Mouse (Mus musculus) mouse embryonic stem cell (cell line): Measurements from ENCODE around the gene Gramd1b.

Source experiments
- in situ Hi-C, 2 experiments: fragments of 300-500 bp; cut with MboI; formaldehyde crosslinking; loops; 1 replicate in 1 of 2; 3 replicates in 1 of 2; pipeline ENCODE4 v1.14.3; 2019 to 2020; ENCODE audit warnings: low sequenced_read_pairs in 2 of 2, low pct_unique_long_range_greater_than_20kb in 1 of 2, mixed read lengths in 1 of 2; ENCODE audit not compliant: unreplicated experiment in 1 of 2

The Gramd1b gene

DNA sequence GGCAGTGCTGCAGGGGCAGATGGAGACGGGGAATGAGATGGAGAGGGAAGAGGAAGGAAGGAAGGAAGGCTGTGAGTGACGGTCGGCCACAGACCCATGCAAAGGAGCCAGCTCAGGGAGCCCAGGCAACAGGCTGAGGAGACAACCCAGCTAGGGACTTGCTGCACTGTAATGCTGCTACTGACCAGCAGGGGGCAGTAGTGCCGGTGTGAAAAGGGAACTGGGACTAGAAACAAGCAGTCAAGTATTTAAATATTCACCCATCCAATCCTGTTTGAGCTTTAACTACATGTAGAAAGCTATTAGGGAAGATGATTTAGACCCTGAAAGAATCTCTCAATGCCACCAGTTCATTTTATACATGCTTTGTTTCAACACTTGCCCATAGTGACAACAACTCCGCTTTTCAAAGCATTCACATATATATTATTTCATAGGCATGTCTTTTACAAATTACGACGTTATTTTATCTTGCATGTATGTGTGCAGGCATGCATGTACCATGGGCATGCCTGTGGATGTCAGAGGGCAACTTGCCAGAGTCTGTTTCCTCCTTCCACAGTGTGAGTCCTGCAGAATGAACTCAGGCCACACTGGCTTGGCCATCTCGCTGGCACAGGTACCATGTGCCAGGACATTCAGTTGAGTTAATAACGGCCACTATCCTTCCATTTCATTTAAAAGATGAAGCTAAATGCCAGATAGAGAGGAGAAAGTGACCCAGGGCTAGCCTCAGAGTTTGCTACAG is 197.4 kb downstream of the Gramd1b start:
- in situ Hi-C loops = no loop called here

DNA sequence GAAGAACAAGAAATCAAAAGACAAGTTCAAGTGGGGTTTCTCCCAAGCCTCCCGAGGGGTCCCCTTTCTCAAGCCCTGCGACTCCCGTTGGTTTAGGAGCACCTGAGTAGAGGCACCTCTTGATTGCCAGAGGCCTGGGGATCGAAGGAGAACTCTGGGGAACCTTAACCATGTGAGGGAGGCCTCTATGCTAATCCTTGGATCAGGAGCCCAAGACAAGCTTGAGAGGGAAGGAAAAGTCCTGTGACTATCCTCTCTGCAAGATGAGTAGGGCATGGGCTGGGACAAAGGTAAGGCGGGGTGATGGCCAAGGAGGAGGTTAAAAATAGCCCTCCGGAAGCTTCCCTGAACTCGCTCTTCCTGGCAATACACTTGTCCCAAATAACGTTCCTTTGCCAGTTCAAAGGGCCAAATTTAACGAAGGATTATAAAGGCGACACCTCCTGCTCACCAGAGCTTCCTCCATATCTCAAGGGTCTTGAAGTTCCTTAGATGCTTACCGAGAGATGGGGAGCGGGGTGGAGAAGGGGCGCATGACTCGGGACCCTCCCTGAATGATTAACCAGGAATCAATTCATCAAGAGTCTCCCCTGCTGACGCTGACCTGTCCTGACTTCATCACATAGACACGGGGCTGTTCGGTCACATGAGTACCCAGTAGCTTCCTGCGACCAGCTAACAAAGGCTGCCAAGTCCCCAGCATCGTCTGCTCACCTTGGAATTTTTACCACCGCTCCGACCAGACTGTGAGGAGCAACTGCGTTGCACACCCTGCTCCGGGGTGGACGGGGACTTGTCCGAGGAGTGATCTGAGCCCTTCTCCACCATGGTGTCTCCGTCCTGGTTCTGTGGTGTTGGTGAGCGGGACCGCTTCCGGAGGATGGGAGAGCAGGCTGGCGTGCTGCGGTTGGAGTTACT is 198.2 kb downstream of the Gramd1b start:
- in situ Hi-C loops = no loop called here

DNA sequence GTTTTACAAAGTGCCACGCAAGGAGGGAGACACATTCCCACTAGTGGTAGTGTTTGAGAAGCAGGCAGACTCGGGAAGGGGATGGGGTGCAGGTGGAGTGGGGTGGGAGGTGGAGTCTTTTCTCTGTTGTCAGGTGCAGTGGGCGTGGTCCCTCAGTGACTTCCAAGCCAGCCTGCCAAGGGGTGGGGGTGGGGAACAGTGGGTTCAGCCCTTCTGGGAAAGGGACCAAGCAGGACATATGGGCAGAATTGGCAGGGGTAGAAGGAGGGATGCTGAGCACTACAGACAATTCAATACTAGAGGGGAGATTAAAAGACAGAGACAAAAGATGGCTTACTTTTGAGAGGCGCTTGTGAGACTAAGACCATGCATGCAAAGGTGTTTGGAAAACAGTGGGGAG is 198.9 kb downstream of the Gramd1b start:
- in situ Hi-C loops = no loop called here

DNA sequence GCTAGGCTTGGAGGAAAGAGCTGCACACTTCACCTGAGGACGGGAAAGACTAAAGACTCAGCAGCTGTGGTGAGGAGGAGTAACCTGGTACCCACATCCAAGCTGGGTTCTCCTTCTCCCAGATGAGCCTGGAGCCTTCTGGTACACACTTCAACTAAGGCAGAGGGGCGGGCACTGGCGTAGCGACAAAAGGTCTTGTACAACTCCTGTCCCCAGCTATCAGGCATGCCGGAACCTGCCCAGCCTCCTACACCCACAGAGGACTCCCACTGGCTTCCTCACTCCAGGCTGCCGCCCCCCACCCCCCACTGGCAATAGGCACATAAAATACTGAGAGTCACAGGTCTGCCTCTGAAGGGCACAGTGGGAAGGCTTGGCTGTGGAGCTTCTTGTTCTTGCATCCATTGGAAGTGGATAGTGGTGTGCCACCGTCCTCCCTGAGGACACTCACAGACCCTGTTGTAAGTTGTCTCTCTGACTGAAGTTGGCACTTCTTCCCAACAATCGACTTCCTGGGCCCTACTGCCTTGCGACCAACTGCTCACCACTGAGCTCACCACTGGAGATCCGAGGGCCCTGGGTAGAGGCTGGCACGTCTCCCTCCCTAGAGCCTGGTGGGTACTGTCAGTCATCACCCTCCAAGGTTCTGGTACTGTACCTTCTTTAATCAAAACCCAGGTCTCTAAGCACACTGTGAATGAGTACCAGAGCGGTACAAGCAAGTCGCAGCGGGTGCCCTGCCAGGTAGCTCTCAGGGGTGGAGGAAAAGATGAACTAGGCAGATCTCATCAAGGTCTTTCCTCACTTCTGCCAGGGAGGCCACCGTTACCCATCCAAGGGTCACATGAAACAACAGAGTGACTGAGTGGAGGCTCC is 199.5 kb downstream of the Gramd1b start:
- in situ Hi-C loops = no loop called here

DNA sequence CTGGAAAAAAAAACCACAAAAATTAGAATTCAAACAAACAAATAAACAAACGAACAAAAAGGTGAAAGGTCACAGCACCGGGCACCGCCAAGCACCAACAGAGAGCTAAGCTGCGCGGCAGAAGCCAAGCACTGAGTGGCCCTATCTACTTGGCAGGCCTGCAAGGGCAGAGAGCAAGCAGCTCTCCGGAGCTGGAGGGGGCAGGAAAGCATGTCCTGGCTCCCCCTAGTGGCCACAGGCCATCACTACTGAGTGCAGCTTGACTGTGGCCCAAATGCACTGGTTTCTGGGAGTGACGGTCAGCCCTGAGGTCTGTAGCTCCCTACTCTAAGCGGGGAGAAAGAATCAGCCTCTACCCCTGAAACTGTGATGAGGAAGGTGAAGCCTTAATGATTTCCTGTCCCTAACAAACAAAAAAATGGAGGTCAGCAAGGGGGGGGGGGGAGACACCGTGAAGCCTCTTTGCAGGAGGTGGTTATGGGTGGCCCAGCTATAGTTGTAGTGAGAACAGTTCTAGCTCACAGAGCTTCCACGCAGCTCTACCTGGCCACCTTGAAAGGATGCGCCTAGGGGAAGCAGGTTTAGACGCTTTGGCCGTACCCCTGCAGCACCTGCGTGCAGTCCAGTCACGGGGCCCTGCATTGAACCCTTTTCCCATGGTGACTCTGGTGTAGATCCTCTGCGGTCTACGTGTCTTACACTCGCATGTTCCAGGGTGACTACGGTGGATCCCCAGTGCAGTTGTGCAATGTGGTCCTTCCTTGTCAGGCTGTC is 200.4 kb downstream of the Gramd1b start:
- in situ Hi-C loops = no loop called here

DNA sequence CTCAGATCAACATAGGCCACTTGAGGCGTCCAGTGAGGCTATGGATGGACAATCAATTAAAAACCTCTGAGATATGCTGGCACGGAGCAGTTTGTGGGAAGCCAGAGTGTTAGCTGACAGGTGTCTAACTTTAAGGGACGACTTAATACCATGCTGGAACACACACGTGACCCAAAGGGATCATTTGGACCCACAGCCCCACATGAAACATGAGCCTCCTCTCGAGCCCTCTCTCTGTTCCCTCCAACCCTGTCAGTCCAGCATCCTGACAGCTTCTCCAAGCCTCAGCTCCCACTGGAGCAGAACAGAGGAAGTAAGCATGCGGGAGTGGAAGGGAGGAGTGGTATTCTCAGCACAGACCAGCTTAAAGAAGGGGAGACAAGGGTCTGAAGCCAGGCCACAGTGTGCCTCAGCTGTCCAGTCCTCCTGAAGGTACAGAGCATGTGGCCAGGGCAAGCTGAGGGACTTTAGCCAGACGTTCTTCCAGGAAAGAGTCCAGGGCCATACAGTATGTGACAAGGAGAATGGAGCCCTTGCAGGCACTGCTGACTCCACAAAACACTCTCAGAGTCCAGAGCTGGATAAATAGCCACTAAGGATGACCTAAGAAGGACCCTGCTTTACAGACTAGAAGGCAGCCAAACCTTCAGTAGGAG is 204.8 kb downstream of the Gramd1b start:
- in situ Hi-C loops = no loop called here

DNA sequence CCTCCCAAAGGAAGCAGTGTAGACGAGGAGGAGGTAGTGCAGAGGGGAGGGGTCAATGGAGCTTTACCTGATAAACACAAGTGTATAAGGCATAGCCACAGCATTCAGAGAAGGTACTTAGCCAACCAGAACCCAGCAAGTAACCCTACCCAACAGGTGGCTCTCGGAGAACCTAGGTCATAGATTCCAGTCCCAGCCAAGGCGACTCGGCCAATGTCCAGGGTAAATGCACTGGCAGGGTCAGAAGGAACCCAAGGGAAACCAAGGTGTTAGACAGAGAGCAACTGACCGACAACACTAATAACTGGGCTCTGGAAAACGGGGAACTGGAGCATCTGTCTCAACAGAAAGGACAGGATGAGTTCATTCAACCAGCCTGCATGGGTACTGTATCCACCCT is 206.4 kb downstream of the Gramd1b start:
- in situ Hi-C loops = no loop called here

DNA sequence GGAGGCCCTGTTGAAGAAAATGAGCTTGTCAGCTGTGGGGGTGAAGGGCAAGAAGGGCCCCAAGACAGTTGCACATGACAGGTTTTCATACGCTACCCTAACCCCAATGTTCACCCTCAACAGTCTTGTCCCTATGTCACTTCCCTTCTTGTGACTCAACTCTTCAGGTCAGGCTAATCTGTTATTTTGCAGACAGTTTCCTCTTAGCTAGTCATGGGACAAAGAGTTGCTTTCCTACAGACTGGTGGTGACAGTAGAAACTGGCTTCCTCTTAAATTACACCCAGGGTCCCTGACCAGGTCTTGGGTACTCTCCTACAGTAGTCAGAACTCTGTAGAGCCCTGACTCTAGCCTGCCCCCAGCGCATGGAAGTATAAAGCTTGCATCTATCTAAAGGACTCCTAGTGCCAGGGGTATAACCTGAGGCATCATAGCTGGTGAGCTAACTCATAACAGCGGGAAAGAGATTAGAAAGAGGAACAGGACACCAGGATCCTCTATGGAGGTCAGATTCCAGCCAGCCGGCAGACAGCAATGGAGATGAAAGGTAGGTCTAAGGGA is 206.9 kb downstream of the Gramd1b start:
- in situ Hi-C loops = no loop called here

DNA sequence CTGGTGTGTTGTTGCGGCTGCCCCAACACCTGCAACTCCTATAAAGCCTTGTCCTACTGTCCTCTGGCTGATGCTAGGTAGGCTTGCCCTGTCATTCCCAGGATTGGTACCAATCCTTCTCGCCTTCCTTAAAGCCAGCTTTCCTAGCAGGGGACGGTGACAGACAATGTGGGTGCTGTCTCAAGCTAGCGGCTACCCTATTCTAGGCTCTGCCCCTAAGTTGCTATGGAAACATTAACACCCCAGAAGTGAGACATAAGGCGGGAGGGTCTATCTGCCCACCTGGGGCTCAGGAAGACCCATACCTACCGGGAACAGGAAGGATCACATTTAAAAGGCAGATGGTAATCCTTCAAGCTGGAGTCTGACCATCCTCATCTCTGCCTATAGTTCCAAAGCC is 207.4 kb downstream of the Gramd1b start:
- in situ Hi-C loops = no loop called here

DNA sequence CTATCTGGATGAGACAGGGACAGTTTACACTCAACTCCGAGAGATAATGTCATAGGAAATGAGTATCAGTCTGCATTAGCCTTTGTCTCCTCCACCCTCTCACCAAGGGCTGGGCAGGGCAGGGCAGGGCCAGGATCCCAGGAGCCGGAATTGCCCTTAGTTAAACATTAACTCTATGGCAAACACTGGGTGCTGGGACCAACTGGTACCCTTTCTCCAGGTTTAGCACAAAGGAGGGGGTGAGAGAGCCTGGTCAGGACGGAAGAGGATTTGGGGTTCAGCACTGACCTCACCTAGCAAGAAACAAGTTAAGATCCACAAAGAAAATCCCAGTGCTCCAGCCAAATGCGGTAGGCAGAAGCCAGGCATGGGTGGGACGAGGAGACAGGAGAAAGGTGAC is 208.0 kb downstream of the Gramd1b start:
- in situ Hi-C loops = no loop called here

DNA sequence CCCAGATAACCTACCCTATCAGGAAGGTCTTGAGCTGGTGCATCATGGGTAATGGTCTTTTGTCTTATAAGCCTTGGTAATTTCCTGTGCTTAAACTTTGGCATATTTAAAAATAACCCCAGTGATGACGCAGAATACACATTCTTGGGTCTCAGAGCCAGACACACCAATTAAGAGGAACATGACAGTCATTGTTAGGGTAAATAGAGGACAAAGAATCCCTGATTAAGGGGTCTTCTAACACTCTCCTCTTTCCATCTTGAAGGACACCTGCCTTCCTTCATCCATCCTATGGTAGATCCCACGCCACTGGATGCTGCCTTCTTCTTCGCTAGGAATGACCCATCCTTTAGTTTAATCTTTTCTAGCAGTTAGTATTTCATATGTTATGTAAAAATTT is 208.8 kb downstream of the Gramd1b start:
- in situ Hi-C loops = no loop called here

DNA sequence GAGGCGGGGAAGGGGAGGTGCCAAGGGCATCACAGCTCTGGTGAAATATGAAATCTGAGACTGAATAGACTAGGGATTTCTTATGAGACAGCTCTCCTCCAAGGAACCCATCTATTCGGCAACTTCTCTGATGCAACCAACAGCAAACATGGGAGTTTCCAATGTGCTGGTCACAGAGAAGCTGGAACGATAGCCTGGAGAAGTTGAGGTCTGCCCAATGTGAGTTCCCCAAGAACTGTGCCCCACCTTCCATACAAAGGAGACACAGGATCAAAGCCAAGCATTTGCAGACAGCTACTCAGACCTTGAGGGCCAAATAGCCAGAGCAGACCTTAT is 209.5 kb downstream of the Gramd1b start:
- in situ Hi-C loops = no loop called here

DNA sequence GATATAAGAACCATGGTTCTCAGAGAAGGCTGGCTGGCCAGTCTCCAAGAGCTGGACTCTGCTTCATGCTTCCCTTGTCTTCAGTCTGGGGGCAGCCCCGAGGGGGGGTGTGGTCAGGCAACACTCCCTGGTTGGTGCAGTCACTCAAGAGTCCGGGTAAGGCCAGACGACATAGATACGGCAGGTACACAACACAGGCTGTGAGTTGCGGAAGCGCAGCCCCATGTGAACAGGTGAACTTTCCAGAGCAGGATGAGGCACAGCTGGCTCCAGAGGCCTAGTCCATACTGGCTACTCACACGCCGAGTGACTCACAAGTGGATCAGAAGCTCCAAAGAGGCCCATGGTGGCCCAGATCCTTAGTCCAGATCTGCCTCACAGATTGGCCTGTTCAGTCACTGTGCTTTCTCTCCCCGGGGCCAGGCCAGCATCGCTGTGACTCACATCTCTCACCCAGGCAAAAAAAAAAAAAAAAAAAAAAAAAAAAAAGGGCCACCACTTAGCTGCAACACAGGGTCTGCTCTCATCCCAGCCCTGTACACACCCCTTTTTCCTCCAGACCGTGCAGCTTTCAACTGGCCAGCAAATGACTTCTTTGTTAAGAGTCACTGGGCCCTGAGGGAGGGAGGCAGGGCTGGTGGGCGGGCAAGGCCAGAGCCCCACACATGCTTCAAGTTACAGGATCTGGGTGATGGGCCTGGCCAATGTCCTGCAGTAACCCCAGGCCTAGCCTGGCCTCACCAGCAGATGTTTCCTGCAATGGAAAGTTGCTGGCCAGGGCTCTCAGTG is 210.1 kb downstream of the Gramd1b start:
- in situ Hi-C loops = no loop called here

DNA sequence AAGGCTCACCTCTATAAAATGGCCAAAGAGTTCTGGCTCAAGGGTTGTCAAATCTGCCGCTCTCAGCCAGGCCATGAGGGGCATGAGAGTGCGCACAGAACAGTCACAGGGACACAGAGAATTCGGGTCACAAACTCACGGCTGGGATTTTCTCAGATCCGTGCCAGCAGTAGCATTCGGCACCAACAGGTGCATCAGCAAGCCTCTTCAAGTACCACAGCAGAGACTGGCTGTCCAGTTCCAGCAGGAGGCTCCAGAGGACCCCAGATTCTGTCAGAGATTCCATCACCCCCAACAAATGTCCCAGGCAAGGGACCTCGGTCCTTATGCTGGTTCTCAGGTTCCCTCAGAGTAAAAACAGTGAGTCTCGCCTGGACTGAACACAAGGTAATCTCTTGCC is 210.8 kb downstream of the Gramd1b start:
- in situ Hi-C loops = no loop called here

DNA sequence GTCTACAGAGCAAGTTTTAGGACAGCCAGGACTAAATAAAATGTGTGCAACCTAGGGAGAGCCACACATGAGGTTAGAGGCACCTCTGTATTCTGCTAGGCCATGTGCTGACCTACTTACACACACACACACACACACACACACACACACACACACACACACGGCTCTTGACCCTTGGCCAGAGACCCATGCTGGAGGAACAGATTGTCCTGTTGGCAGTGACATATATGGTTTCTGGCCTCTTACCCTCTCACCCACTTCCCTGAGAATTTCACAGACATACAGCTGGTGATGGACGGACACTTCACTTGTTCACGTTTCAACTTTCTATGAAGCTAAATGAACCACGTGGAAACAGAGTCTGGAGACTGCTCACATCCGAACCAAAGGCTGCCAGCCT is 212.4 kb downstream of the Gramd1b start:
- in situ Hi-C loops = no loop called here

DNA sequence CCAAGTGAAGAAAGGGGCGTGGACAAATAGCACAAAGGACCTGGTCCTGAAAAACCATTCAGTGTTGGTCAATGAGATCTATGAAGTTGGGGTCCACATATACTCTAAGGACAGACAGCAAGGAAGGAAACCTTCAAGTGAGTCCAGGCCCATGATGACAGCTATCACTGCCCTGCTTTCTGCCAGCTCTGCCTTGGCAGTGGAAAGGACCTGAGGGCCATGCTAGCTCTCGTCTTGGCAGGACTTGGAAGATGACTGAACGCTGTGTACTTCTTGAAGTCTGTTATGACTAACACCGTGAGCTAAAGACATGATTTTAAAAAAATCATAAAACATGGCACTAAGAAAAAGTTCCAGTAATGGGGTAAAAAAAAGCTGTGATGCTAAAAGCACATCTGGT is 213.4 kb downstream of the Gramd1b start:
- in situ Hi-C loops = no loop called here
